Mouse (Mus musculus): ENCODE data around the gene Ctdsp1. TPM values are rescaled to one million over a fixed set of nuclear protein-coding genes. Genes with fewer than 3 reads are reported as not detected.

Gene Ctdsp1
- total RNA-seq, 2 experiments from 2014 or later = 32.2 to 34.1 TPM

GRCm38 (mm10) chr1:74437702-74438427 lies 46.6 kb downstream of the Ctdsp1 start:
- DNase-seq (ENCODE audit: extremely low spot score in 1 of 2, low spot score in 1 of 2) = no peak

DNA sequence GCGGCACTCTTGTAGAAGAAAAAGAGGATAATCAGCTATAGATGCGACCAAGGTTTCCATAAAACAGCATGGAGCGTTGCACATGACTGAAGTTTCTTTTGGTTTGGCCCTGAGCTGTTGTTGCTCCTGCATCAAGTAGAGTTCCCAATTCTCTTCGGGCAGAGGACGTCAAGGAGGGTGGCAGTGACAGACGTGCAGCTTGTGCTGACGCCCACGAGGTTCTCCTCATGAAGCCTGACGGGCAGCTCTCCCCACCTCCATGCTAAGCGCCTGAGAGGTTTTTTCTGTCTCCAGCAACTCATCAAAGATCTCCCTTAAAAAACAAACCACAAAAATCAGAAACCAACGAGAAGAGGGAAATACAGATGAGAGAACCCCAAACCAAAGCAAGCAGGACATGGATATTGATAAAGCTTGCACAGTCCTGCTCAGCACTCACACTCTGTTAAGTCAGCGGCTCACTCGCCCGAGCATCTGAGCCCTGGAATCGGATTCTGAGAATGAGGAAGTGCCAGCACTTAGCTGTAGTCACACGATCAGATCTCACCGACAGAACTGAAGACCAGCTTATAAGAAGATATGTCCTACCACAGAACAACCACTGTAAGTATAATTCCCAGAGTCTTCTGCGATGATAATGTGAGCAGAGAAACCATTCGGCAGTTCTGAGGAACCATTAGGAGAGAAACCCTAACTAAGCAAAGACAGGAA lies 48.0 kb downstream of the Ctdsp1 start:
- no peak for DNase-seq (ENCODE audit: extremely low spot score in 1 of 2, low spot score in 1 of 2)

GRCm38 (mm10) chr1:74444538-74444937 lies 53.2 kb downstream of the Ctdsp1 start:
- DNase-seq (ENCODE audit: extremely low spot score in 1 of 2, low spot score in 1 of 2) = no peak

Small RNA genes lying within 50 kb of the gene (microRNA-seq; reads per million reads assigned to microRNA genes)
- gene Mir26b = 4,727 to 5,697 reads per million in 2 experiments

Other genes starting within 250 kb of the Ctdsp1 start
- not detected for gene Cxcr2, start 237.5 kb upstream of the Ctdsp1 start, total RNA-seq (2021)
- gene Cxcr1, start 196.9 kb upstream of the Ctdsp1 start, total RNA-seq (2021) = not detected
- 100 to 1,000 TPM; 404 to 421 TPM for gene Arpc2, start 155.4 kb upstream of the Ctdsp1 start, total RNA-seq (2021)
- not detected for gene Gpbar1, start 113.0 kb upstream of the Ctdsp1 start, total RNA-seq (2021)
- gene Aamp, start 106.8 kb upstream of the Ctdsp1 start, total RNA-seq (2021) = 100 to 1,000 TPM; 143 to 156 TPM
- 100 to 1,000 TPM; 192 to 193 TPM for gene Pnkd, start 106.6 kb upstream of the Ctdsp1 start, total RNA-seq (2021)
- 10 to 100 TPM; 28.3 to 28.7 TPM for gene Tmbim1, start 85.9 kb upstream of the Ctdsp1 start, total RNA-seq (2021)
- gene Catip, start 29.4 kb upstream of the Ctdsp1 start, total RNA-seq (2021) = 1 to 10 TPM; 1.0 to 1.1 TPM
- gene Slc11a1, start 16.3 kb upstream of the Ctdsp1 start, total RNA-seq (2021) = 1 to 10 TPM; 1.7 to 4.2 TPM
- gene Vil1, start 17.9 kb downstream of the Ctdsp1 start, total RNA-seq (2021) = 1 to 10 TPM in 1 of 2 experiments, under 1 TPM in 1; 0.52 to 1.1 TPM
- 10 to 100 TPM; 26.9 to 27.4 TPM for gene Cnot9, start 114.5 kb downstream of the Ctdsp1 start, total RNA-seq (2021)
- 10 to 100 TPM; 17.2 to 17.5 TPM for gene Plcd4, start 151.4 kb downstream of the Ctdsp1 start, total RNA-seq (2021)
- 10 to 100 TPM; 22.3 to 23.4 TPM for gene Usp37, start 152.8 kb downstream of the Ctdsp1 start, total RNA-seq (2021)
- 10 to 100 TPM; 23.2 to 28.8 TPM for gene Zfp142, start 196.7 kb downstream of the Ctdsp1 start, total RNA-seq (2021)
- 10 to 100 TPM; 25.2 to 26.4 TPM for gene Bcs1l, start 196.8 kb downstream of the Ctdsp1 start, total RNA-seq (2021)
- gene Rnf25, start 209.9 kb downstream of the Ctdsp1 start, total RNA-seq (2021) = 10 to 100 TPM; 52.4 to 58.8 TPM
- gene Stk36, start 209.9 kb downstream of the Ctdsp1 start, total RNA-seq (2021) = 1 to 10 TPM; 3.5 to 7.4 TPM